Mouse (Mus musculus): ENCODE data around the gene Abcb6. TPM values are rescaled to one million over a fixed set of nuclear protein-coding genes. Genes with fewer than 3 reads are reported as not detected.

The Abcb6 gene
- polyA plus RNA-seq, 1 experiment from 2014 or later, result 9.4 TPM

DNA sequence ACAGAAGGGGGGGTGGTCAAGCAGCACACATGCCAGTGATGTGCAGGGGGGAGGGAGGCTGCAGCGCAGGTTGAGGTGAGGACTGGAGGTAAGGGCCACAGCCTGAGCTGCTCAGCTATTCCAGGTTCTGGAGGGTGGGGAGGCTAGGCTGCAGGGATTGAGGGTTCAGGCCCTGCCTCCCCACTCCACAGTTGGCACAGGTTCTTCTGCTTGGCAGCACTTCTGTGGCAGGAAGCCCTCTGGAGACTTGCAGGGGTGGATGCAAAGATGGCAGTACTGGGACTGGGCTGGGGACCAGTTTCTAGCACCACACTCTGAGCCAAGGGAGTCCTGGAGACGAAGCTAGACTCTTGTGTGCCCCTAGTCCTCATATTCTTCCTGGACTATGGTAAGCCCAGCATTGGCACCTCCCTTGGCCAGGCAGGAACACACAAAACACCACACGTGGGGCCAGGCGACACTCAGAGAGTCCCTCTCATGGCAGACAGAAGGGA is 1.2 kb upstream of the Abcb6 start:
- H3K36me3 ChIP-seq (ENCODE audit: insufficient read depth, low read length), result peaks cover 32% of the 10 kb centered on the region
- no peak overlapping the region for H3K27ac ChIP-seq (ENCODE audit: low read length)
- no peak overlapping the region for H3K4me3 ChIP-seq (ENCODE audit: low read depth, low read length)
- TF ChIP-seq CTCF (IDR thresholded peaks at IDR 0.05) (no peak), EP300 (IDR thresholded peaks at IDR 0.05) (no peak)
- no peaks in the 10 kb centered on the region; the same call in none of the 2 replicates for H3K4me1 ChIP-seq (ENCODE audit: insufficient read depth, low read depth, low read length)
- no peaks in the 10 kb centered on the region for H3K27me3 ChIP-seq (replicated peaks; ENCODE audit: insufficient read depth, low read length)
- 87% methylated on average over 4 of the region's 4 CpGs for WGBS
- ATAC-seq (no peak), DNase-seq (ENCODE audit: low spot score) (no peak)
- no peaks in the 10 kb centered on the region for H3K9me3 ChIP-seq (ENCODE audit: low read length)
- no peak overlapping the region for H3K4me2 ChIP-seq (replicated peaks; ENCODE audit: low read depth, low read length)
- H3K9ac ChIP-seq (replicated peaks; ENCODE audit: low read depth), result no peak overlapping the region

- no peaks in the 10 kb centered on the region; the same call in none of the 2 replicates for H3K4me1 ChIP-seq (ENCODE audit: insufficient read depth, low read depth, low read length)
- no peak overlapping the region for H3K9ac ChIP-seq (replicated peaks; ENCODE audit: low read depth)
- TF ChIP-seq CTCF (IDR thresholded peaks at IDR 0.05) (no peak), EP300 (IDR thresholded peaks at IDR 0.05) (no peak)
- DNase-seq (ENCODE audit: low spot score), result no peak
- no peak overlapping the region for H3K4me3 ChIP-seq (ENCODE audit: low read depth, low read length)
- no peak overlapping the region for H3K27ac ChIP-seq (ENCODE audit: low read length)
- no peak for ATAC-seq
- peaks cover 28% of the 10 kb centered on the region for H3K36me3 ChIP-seq (ENCODE audit: insufficient read depth, low read length)
- 23% methylated on average over 6 of the region's 7 CpGs for WGBS
- peak overlapping the region; percentile 92 for H3K4me2 ChIP-seq (replicated peaks; ENCODE audit: low read depth, low read length)
- no peaks in the 10 kb centered on the region for H3K9me3 ChIP-seq (ENCODE audit: low read length)
- no peaks in the 10 kb centered on the region for H3K27me3 ChIP-seq (replicated peaks; ENCODE audit: insufficient read depth, low read length)
Observed at GRCm38 (mm10) chr1:75180741-75181140, 549 bp upstream of the Abcb6 start.

GRCm38 (mm10) chr1:75179334-75180104 is 673 bp downstream of the Abcb6 start:
- H3K9ac ChIP-seq (replicated peaks; ENCODE audit: low read depth), result peak overlapping the region; percentile 29; the same call in 1 of the 2 replicates
- WGBS, result 9% methylated on average over 22 of the region's 23 CpGs
- peaks cover 17% of the 10 kb centered on the region for H3K36me3 ChIP-seq (ENCODE audit: insufficient read depth, low read length)
- DNase-seq (ENCODE audit: low spot score) (peak; percentile 30), ATAC-seq (peak; percentile 62)
- no peaks in the 10 kb centered on the region for H3K27me3 ChIP-seq (replicated peaks; ENCODE audit: insufficient read depth, low read length)
- H3K9me3 ChIP-seq (ENCODE audit: low read length), result no peaks in the 10 kb centered on the region
- H3K4me2 ChIP-seq (replicated peaks; ENCODE audit: low read depth, low read length), result peak overlapping the region; percentile 92
- TF ChIP-seq CTCF (IDR thresholded peaks at IDR 0.05) (no peak), EP300 (IDR thresholded peaks at IDR 0.05) (no peak)
- H3K4me3 ChIP-seq (ENCODE audit: low read depth, low read length), result peak overlapping the region; percentile 52
- no peaks in the 10 kb centered on the region; the same call in none of the 2 replicates for H3K4me1 ChIP-seq (ENCODE audit: insufficient read depth, low read depth, low read length)
- H3K27ac ChIP-seq (ENCODE audit: low read length), result no peak overlapping the region

GRCm38 (mm10) chr1:75168472-75169464 is 11.4 kb downstream of the Abcb6 start, which contains the start of gene Zfand2b:
Zfand2b (plus strand) TSS chr1:75168646.
- no peaks in the 10 kb centered on the region for H3K27me3 ChIP-seq (replicated peaks; ENCODE audit: insufficient read depth, low read length)
- ATAC-seq, result peak; percentile 98
- H3K9me3 ChIP-seq (ENCODE audit: low read length), result no peaks in the 10 kb centered on the region
- peaks cover 4% of the 10 kb centered on the region; the same call in 1 of the 2 replicates for H3K4me1 ChIP-seq (ENCODE audit: insufficient read depth, low read depth, low read length)
- peak within 1 kb of the TSS; percentile 56 for H3K9ac ChIP-seq (replicated peaks; ENCODE audit: low read depth)
- H3K4me3 ChIP-seq (ENCODE audit: low read depth, low read length), result peak within 1 kb of the TSS; percentile 80
- DNase-seq (ENCODE audit: low spot score), result peak; percentile 97
- 1% methylated on average over 55 of the region's 59 CpGs for WGBS
- H3K36me3 ChIP-seq (ENCODE audit: insufficient read depth, low read length), result peaks cover 26% of the 10 kb centered on the region
- peak within 1 kb of the TSS; percentile 55 for H3K4me2 ChIP-seq (replicated peaks; ENCODE audit: low read depth, low read length)
- peak within 1 kb of the TSS; percentile 84 for H3K27ac ChIP-seq (ENCODE audit: low read length)
- no peak for TF ChIP-seq EP300 (IDR thresholded peaks at IDR 0.05)
- TF ChIP-seq CTCF (IDR thresholded peaks at IDR 0.05), result no peak; the same call in none of the 2 replicates

GRCm38 (mm10) chr1:75168093-75168471 is 12.1 kb downstream of the Abcb6 start:
- TF ChIP-seq EP300 (IDR thresholded peaks at IDR 0.05), result no peak
- no peak for TF ChIP-seq CTCF (IDR thresholded peaks at IDR 0.05)
- WGBS, result 7% methylated on average over 7 of the region's 7 CpGs
- DNase-seq (ENCODE audit: low spot score) (no peak), ATAC-seq (peak; percentile 1)
- Histone ChIP-seq H3K4me3 (ENCODE audit: low read depth, low read length) (peak overlapping the region; percentile 80), H3K36me3 (ENCODE audit: insufficient read depth, low read length) (peaks cover 25% of the 10 kb centered on the region), H3K27me3 (replicated peaks; ENCODE audit: insufficient read depth, low read length) (no peaks in the 10 kb centered on the region), H3K9me3 (ENCODE audit: low read length) (no peaks in the 10 kb centered on the region), H3K27ac (ENCODE audit: low read length) (peak overlapping the region; percentile 84; the same call in 1 of the 2 replicates), H3K4me1 (ENCODE audit: insufficient read depth, low read depth, low read length) (peaks cover 4% of the 10 kb centered on the region; the same call in 1 of the 2 replicates), H3K9ac (replicated peaks; ENCODE audit: low read depth) (peak overlapping the region; percentile 29; the same call in 1 of the 2 replicates), H3K4me2 (replicated peaks; ENCODE audit: low read depth, low read length) (peak overlapping the region; percentile 55)
